ENCODE assay signal across 23 mouse cellular contexts in genomic region chr9:106783554-106783953, GRCm38 (mm10). TPM values are rescaled to one million over a fixed set of nuclear protein-coding genes. Genes with fewer than 3 reads are reported as not detected.
DNase-seq lines count a peak whose midpoint lies in the region; ATAC-seq lines count a peak whose summit lies in the region.
"Had no signal": no experiment of that assay in that cellular context is flagged by ENCODE, and none has a peak within 500 bp of the region (broad histone marks: within the 10 kb centered on the region; RNA-seq: fewer than 3 reads in every experiment).

No protein-coding gene starts in this region.

- no peak overlapping the region for H3K4me2 ChIP-seq in kidney, embryonic 14.5 days (replicated peaks; ENCODE audit: low read depth, low read length)
- H3K4me2 ChIP-seq in midbrain, embryonic 13.5 days (replicated peaks): no peak overlapping the region
- H3K4me2 ChIP-seq: embryonic facial prominence, embryonic 15.5 days; heart, embryonic 12.5 days; liver, embryonic 13.5 days; lung, embryonic 14.5 days had no signal

- H3K9ac ChIP-seq in kidney, embryonic 14.5 days (ENCODE audit: low read depth, low read length): no peak overlapping the region
- 0 out of 2 replicates have a peak overlapping the region, but pooled peaks have one; percentile 6 for H3K9ac ChIP-seq in midbrain, embryonic 13.5 days (replicated peaks)
- H3K9ac ChIP-seq: embryonic facial prominence, embryonic 15.5 days; heart, embryonic 12.5 days; liver, embryonic 13.5 days; lung, embryonic 14.5 days had no signal

- WGBS in kidney, embryonic 14.5 days: 94% methylated on average over 2 of the region's 2 CpGs
- WGBS in midbrain, embryonic 13.5 days: 100% methylated on average over 2 of the region's 2 CpGs
- 94% methylated on average over 2 of the region's 2 CpGs for WGBS in midbrain, embryonic 10.5 days

- H3K27me3 ChIP-seq in kidney, embryonic 14.5 days (ENCODE audit: control insufficient read depth, insufficient read depth, low read length): no peaks in the 10 kb centered on the region
- H3K27me3 ChIP-seq in midbrain, embryonic 13.5 days: no peaks in the 10 kb centered on the region
- no peaks in the 10 kb centered on the region for H3K27me3 ChIP-seq in midbrain, embryonic 10.5 days (ENCODE audit: low read depth, poor library complexity, severe bottlenecking)
- H3K27me3 ChIP-seq: embryonic facial prominence, embryonic 15.5 days; heart, embryonic 12.5 days; liver, embryonic 13.5 days had no signal

- H3K36me3 ChIP-seq in kidney, embryonic 14.5 days (ENCODE audit: control insufficient read depth, insufficient read depth, low read length): no peaks in the 10 kb centered on the region
- no peaks in the 10 kb centered on the region for H3K36me3 ChIP-seq in midbrain, embryonic 13.5 days
- 0 out of 2 replicates have a peak, but pooled peaks cover 3% of the 10 kb centered on the region for H3K36me3 ChIP-seq in midbrain, embryonic 10.5 days
- H3K36me3 ChIP-seq: embryonic facial prominence, embryonic 15.5 days; heart, embryonic 12.5 days; liver, embryonic 13.5 days had no signal

- no peak overlapping the region for H3K4me3 ChIP-seq in kidney, embryonic 14.5 days (ENCODE audit: low read length)
- no peak overlapping the region for H3K4me3 ChIP-seq in midbrain, embryonic 13.5 days (replicated peaks)
- H3K4me3 ChIP-seq in midbrain, embryonic 10.5 days: no peak overlapping the region
- H3K4me3 ChIP-seq: embryonic facial prominence, embryonic 15.5 days; heart, embryonic 12.5 days; layer of hippocampus, adult 2 months; liver, embryonic 13.5 days had no signal

- peaks cover 8% of the 10 kb centered on the region for H3K4me1 ChIP-seq in kidney, embryonic 14.5 days (ENCODE audit: control insufficient read depth, insufficient read depth, low read length)
- peaks cover 19% of the 10 kb centered on the region for H3K4me1 ChIP-seq in midbrain, embryonic 13.5 days (replicated peaks)
- peaks cover 13% of the 10 kb centered on the region for H3K4me1 ChIP-seq in midbrain, embryonic 10.5 days

- no peak overlapping the region for H3K27ac ChIP-seq in kidney, embryonic 14.5 days (ENCODE audit: low read depth, low read length)
- H3K27ac ChIP-seq in midbrain, embryonic 13.5 days: no peak overlapping the region
- no peak overlapping the region for H3K27ac ChIP-seq in midbrain, embryonic 10.5 days (replicated peaks)
- H3K27ac ChIP-seq: embryonic facial prominence, embryonic 15.5 days; hindbrain, postnatal 0 days; layer of hippocampus, adult 2 months; liver, embryonic 13.5 days had no signal

- no peaks in the 10 kb centered on the region for H3K9me3 ChIP-seq in kidney, embryonic 14.5 days (ENCODE audit: control insufficient read depth, low read length)
- no peaks in the 10 kb centered on the region for H3K9me3 ChIP-seq in midbrain, embryonic 13.5 days
- H3K9me3 ChIP-seq in midbrain, embryonic 10.5 days (replicated peaks): no peaks in the 10 kb centered on the region
- H3K9me3 ChIP-seq: embryonic facial prominence, embryonic 15.5 days; heart, embryonic 12.5 days; liver, embryonic 13.5 days had no signal

- peak; percentile 46 to 77 for DNase-seq in adrenal gland, adult (ENCODE audit: inconsistent age in 2 of 2, low spot score in 1 of 2)
- no peak for DNase-seq in adrenal gland, postnatal 25 days
- peak; percentile 59 for DNase-seq in kidney, adult 18-20 months
- no peak for DNase-seq in midbrain, embryonic 10.5 days (ENCODE audit: low spot score)
- DNase-seq in spleen, postnatal 14 days (ENCODE audit: low spot score in 2 of 2): no peak
- DNase-seq: cerebellum, adult 11 months; cerebellum, adult 9-11 months; heart, postnatal 10 days; liver, embryonic 13.5 days; lung, embryonic 14.5 days; midbrain, embryonic 14.5 days; right cerebral cortex, postnatal 14 days; thymus, adult 18-20 months; thymus, postnatal 36 days had no signal

- no peak for ATAC-seq in kidney, embryonic 14.5 days (ENCODE audit: low FRiP score, low TSS enrichment)
- ATAC-seq in midbrain, embryonic 13.5 days: no peak
- ATAC-seq: activated CD4-positive, CD25-positive, alpha-beta regulatory T cell, adult 4 months; forebrain, embryonic 14.5 days; hindbrain, postnatal 0 days; intestine, embryonic 16.5 days had no signal

RNA-seq across cellular contexts. Expression of gene Rad54l2, which starts 5.4 kb away (rescaled TPM):
- 21.7 and 26.1 TPM in 2 replicates for total RNA-seq in adrenal gland, postnatal 25 days (2021)
- polyA plus RNA-seq in kidney, embryonic 14.5 days (2014; fragmentation: Nextera tagmentation; extraction: Ambion mirVana): 7.5 and 7.9 TPM in 2 replicates
- 8.6 and 10.5 TPM in 2 replicates for polyA plus RNA-seq in midbrain, embryonic 13.5 days (2015; fragmentation: Nextera tagmentation; extraction: Ambion mirVana)
- 8.0 and 9.0 TPM in 2 replicates for polyA plus RNA-seq in midbrain, embryonic 10.5 days (2016; fragmentation: Nextera tagmentation; extraction: Ambion mirVana)

RNA-seq across cellular contexts. Expression of gene Dcaf1, which starts 38.1 kb away (rescaled TPM):
- total RNA-seq in adrenal gland, postnatal 25 days (2021): 32.0 and 41.5 TPM in 2 replicates
- polyA plus RNA-seq in kidney, embryonic 14.5 days (2014; fragmentation: Nextera tagmentation; extraction: Ambion mirVana): 21.0 and 33.9 TPM in 2 replicates
- 19.7 and 22.0 TPM in 2 replicates for polyA plus RNA-seq in midbrain, embryonic 13.5 days (2015; fragmentation: Nextera tagmentation; extraction: Ambion mirVana)
- 33.6 and 35.7 TPM in 2 replicates for polyA plus RNA-seq in midbrain, embryonic 10.5 days (2016; fragmentation: Nextera tagmentation; extraction: Ambion mirVana)

Comparison
In these comparisons a context has a peak if more than half of its experiments do, and no peak if none do; other contexts are left out.
1. DNase-seq: peak in adrenal gland, adult (2 of 2) and kidney, adult 18-20 months (single experiment); none in adrenal gland, postnatal 25 days (single experiment), midbrain, embryonic 10.5 days (single experiment) and spleen, postnatal 14 days (0 of 2).